ENCODE assay signal across 9 mouse cellular contexts in genomic region chr1:183378321-183378941, GRCm38 (mm10). TPM values are rescaled to one million over a fixed set of nuclear protein-coding genes. Genes with fewer than 3 reads are reported as not detected.
A peak's percentile ranks its signal among the peaks of the same experiment; 100 is the strongest.
DNase-seq lines count a peak whose midpoint lies in the region; ATAC-seq lines count a peak whose summit lies in the region.
"Had no signal": no experiment of that assay in that cellular context is flagged by ENCODE, and none has a peak within 500 bp of the region (broad histone marks: within the 10 kb centered on the region; RNA-seq: fewer than 3 reads in every experiment).

No protein-coding gene starts in this region.

- WGBS in forebrain, embryonic 14.5 days = 91% methylated on average over 10 of the region's 10 CpGs

- no peak for ATAC-seq in forebrain, embryonic 14.5 days

- H3K4me1 ChIP-seq in forebrain, embryonic 14.5 days (ENCODE audit: control insufficient read depth, insufficient read depth, low read length) = no peaks in the 10 kb centered on the region

- H3K9me3 ChIP-seq in forebrain, embryonic 14.5 days (replicated peaks; ENCODE audit: control insufficient read depth, low read length) = no peaks in the 10 kb centered on the region; the same call in 1 of the 2 replicates

- no peaks in the 10 kb centered on the region for H3K36me3 ChIP-seq in forebrain, embryonic 14.5 days (ENCODE audit: control insufficient read depth, insufficient read depth, low read length)

- no peak overlapping the region for H3K27ac ChIP-seq in forebrain, embryonic 14.5 days (ENCODE audit: low read depth, low read length)

- H3K4me2 ChIP-seq in forebrain, embryonic 14.5 days (ENCODE audit: low read length) = no peak overlapping the region

- H3K4me3 ChIP-seq in forebrain, embryonic 14.5 days (ENCODE audit: low read depth, low read length) = no peak overlapping the region

- H3K27me3 ChIP-seq in forebrain, embryonic 14.5 days (replicated peaks; ENCODE audit: control insufficient read depth, insufficient read depth, low read length) = peaks cover 2% of the 10 kb centered on the region; the same call in 1 of the 2 replicates
- H3K27me3 ChIP-seq: CH12.LX had no signal

- peak; percentile 16 for DNase-seq in gastrocnemius, postnatal 14 days
- no peak for DNase-seq in gastrocnemius, postnatal 4 days (ENCODE audit: low spot score in 2 of 2)
- peak; percentile 76 for DNase-seq in NIH3T3 (ENCODE audit: low read depth)
- DNase-seq in heart, postnatal 25 days (ENCODE audit: low spot score) = peak; percentile 42
- DNase-seq in lung, postnatal 36 days = peak; percentile 60
- no peak for DNase-seq in forebrain, embryonic 14.5 days (ENCODE audit: low spot score)
- DNase-seq in natural killer cell, adult 2 months (ENCODE audit: low spot score in 2 of 2) = no peak
- no peak for DNase-seq in MN1 (ENCODE audit: low spot score)

- intact Hi-C loops in gastrocnemius, postnatal 14 days (cut with DNase I; ENCODE audit: low total_unique reads) = no loop called here
- intact Hi-C loops in heart, postnatal 25 days (cut with DNase I) = no loop called here

- no peak overlapping the region for H3K9ac ChIP-seq in forebrain, embryonic 14.5 days (ENCODE audit: low read length)

RNA-seq across cellular contexts. Expression of gene Mia3, which starts 9.1 kb away (rescaled TPM):
- total RNA-seq in gastrocnemius, postnatal 14 days (2021) = 100 to 1,000 TPM; 101 to 105 TPM
- total RNA-seq in gastrocnemius, postnatal 4 days (2021) = 100 to 1,000 TPM; 140 to 149 TPM
- 100 to 1,000 TPM; 102 to 117 TPM for total RNA-seq in heart, postnatal 25 days (2021)
- 62.9 and 89.3 TPM in 2 replicates for polyA plus RNA-seq in forebrain, embryonic 14.5 days (2014; fragmentation: Nextera tagmentation; extraction: Ambion mirVana)

RNA-seq across cellular contexts. Expression of gene Taf1a, which starts 10.3 kb away (rescaled TPM):
- total RNA-seq in gastrocnemius, postnatal 14 days (2021) = 1 to 10 TPM; 4.1 to 4.7 TPM
- 10 to 100 TPM in 1 of 2 experiments, 1 to 10 TPM in 1; 7.4 to 10.4 TPM for total RNA-seq in gastrocnemius, postnatal 4 days (2021)
- 10 to 100 TPM; 12.5 to 15.8 TPM for total RNA-seq in heart, postnatal 25 days (2021)
- 12.5 and 13.2 TPM in 2 replicates for polyA plus RNA-seq in forebrain, embryonic 14.5 days (2014; fragmentation: Nextera tagmentation; extraction: Ambion mirVana)

RNA-seq across cellular contexts. Expression of gene Hhipl2, which starts 39.6 kb away (rescaled TPM):
- under 1 TPM in 1 of 2 experiments, not detected in 1; 0.08 TPM for total RNA-seq in gastrocnemius, postnatal 14 days (2021)
- total RNA-seq in gastrocnemius, postnatal 4 days (2021) = not detected
- total RNA-seq in heart, postnatal 25 days (2021) = under 1 TPM in 1 of 2 experiments, not detected in 1; 0.10 TPM
- 0.09 TPM in 2 replicates for polyA plus RNA-seq in forebrain, embryonic 14.5 days (2014; fragmentation: Nextera tagmentation; extraction: Ambion mirVana)
- total RNA-seq: CH12.LX had no signal

Comparison
In these comparisons a context has a peak if more than half of its experiments do, and no peak if none do; other contexts are left out.
1. DNase-seq: peak in gastrocnemius, postnatal 14 days (single experiment), NIH3T3 (single experiment), heart, postnatal 25 days (single experiment) and lung, postnatal 36 days (single experiment); none in gastrocnemius, postnatal 4 days (0 of 2), forebrain, embryonic 14.5 days (single experiment), natural killer cell, adult 2 months (0 of 2) and MN1 (single experiment).